Mouse (Mus musculus): ENCODE data around the gene Slc22a21.

The Slc22a21 gene

GRCm38 (mm10) chr11:53979788-53980621, at the start of gene Slc22a21:
Slc22a21 (minus strand) TSS chr11:53980332.
- H3K9me3 ChIP-seq (ENCODE audit: low read length), result no peaks in the 10 kb centered on the region
- H3K36me3 ChIP-seq (ENCODE audit: insufficient read depth, low read length), result no peaks in the 10 kb centered on the region
- H3K4me1 ChIP-seq (replicated peaks; ENCODE audit: low read depth, low read length), result peaks cover 16% of the 10 kb centered on the region
- H3K27me3 ChIP-seq (ENCODE audit: insufficient read depth, low read length), result peaks cover 35% of the 10 kb centered on the region
- TF ChIP-seq POU5F1 (IDR thresholded peaks at IDR 0.05; ENCODE audit: borderline replicate concordance, low read length), result no peak
- TF ChIP-seq NANOG (IDR thresholded peaks at IDR 0.05; ENCODE audit: borderline replicate concordance, low read length), result no peak
- no peak for TF ChIP-seq CTCF (conservative IDR thresholded peaks at IDR 0.05; ENCODE audit: low read length)
- peak within 1 kb of the TSS; percentile 90 for H3K4me3 ChIP-seq (replicated peaks; ENCODE audit: low read length)

DNA sequence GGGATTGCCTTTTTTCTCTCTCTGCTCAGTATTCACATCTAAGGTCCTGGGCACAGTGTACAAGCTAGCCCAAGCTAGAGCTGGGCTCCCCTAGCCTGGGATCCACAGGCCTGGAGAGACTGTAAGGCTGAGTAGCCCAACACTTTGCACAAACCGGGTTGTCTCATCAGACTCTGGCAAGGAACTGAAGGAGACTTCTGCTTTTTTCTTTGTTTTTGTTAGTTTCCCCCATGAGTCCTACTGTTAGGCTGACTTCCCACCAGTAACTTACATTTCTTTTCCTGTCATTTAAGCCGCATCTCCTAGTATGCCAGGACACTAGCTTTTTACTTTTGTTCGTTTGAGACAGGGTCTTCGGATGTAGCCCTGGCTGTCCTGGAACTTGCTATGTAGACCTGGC, 48.9 kb upstream of the Slc22a21 start:
- TF ChIP-seq POU5F1 (IDR thresholded peaks at IDR 0.05; ENCODE audit: borderline replicate concordance, low read length), result no peak
- peaks cover 17% of the 10 kb centered on the region for H3K4me1 ChIP-seq (replicated peaks; ENCODE audit: low read depth, low read length)
- peak overlapping the region; percentile 76; the same call in 1 of the 2 replicates for H3K4me3 ChIP-seq (replicated peaks; ENCODE audit: low read length)
- no peaks in the 10 kb centered on the region for H3K36me3 ChIP-seq (ENCODE audit: insufficient read depth, low read length)
- H3K9me3 ChIP-seq (ENCODE audit: low read length), result no peaks in the 10 kb centered on the region; the same call in 1 of the 2 replicates
- peaks cover 59% of the 10 kb centered on the region for H3K27me3 ChIP-seq (ENCODE audit: insufficient read depth, low read length)

DNA sequence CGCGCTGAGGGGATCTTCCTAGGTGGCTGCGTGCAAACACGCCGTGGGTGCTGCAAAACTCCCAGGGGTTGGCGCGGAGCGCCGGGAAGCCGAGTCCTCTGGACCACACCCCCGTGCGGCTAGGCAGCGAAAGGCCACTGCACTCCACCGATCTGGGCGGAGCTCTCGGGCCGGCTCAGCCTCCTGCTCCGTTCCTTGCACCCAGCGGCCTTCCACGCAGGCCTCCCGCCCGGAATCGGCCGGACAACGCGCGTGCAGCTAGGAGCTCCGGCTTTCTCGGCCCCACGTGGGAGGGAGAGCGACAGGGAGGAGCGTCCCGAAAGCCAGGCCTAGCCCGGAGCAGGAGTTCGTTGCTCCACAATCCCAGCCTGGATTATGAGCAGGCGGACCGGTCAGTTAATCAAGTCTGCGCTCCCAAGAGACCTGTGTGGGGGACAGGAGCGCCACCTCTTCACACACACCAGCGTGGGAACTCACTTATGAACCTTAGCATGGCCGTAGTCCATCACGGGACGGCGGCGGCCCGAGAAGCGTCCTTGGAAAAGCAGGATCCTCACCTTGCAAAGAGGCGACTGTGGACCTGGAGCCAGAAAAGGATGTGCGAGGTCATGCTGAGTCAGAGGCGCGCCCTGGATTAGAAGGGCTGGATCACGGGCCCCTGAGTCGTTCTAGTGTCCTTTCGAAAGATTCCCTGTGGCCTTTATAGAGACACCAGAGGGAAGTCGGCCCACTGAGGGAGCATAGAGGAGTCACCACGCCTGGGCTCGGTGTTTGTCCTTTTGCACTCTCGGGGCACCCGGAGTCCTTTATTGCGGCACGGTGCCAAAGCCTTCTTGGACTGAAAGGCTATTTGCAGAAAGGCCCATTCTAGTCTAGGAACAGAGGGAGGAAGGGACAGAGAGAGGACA, 48.2 kb upstream of the Slc22a21 start, which contains the start of gene Slc22a4:
Gene Slc22a4, minus strand, starts transcription at position 47 of the 908 bp plus-strand sequence.
- H3K4me1 ChIP-seq (replicated peaks; ENCODE audit: low read depth, low read length), result peaks cover 17% of the 10 kb centered on the region
- H3K27me3 ChIP-seq (ENCODE audit: insufficient read depth, low read length), result peaks cover 59% of the 10 kb centered on the region
- no peaks in the 10 kb centered on the region for H3K36me3 ChIP-seq (ENCODE audit: insufficient read depth, low read length)
- H3K4me3 ChIP-seq (replicated peaks; ENCODE audit: low read length), result peak within 1 kb of the TSS; percentile 76
- TF ChIP-seq CTCF (conservative IDR thresholded peaks at IDR 0.05; ENCODE audit: low read length) (no peak), POU5F1 (IDR thresholded peaks at IDR 0.05; ENCODE audit: borderline replicate concordance, low read length) (no peak)
- H3K9me3 ChIP-seq (ENCODE audit: low read length), result no peaks in the 10 kb centered on the region; the same call in 1 of the 2 replicates

- peaks cover 66% of the 10 kb centered on the region for H3K27me3 ChIP-seq (ENCODE audit: insufficient read depth, low read length)
- TF ChIP-seq POU5F1 (IDR thresholded peaks at IDR 0.05; ENCODE audit: borderline replicate concordance, low read length), result no peak
- no peak for TF ChIP-seq NANOG (IDR thresholded peaks at IDR 0.05; ENCODE audit: borderline replicate concordance, low read length)
- TF ChIP-seq CTCF (conservative IDR thresholded peaks at IDR 0.05; ENCODE audit: low read length), result no peak
- peak overlapping the region; percentile 76 for H3K4me3 ChIP-seq (replicated peaks; ENCODE audit: low read length)
- H3K4me1 ChIP-seq (replicated peaks; ENCODE audit: low read depth, low read length), result peaks cover 17% of the 10 kb centered on the region
- no peaks in the 10 kb centered on the region for H3K36me3 ChIP-seq (ENCODE audit: insufficient read depth, low read length)
- no peaks in the 10 kb centered on the region; the same call in 1 of the 2 replicates for H3K9me3 ChIP-seq (ENCODE audit: low read length)
These were observed 47.3 kb upstream of the Slc22a21 start for GRCm38 (mm10) chr11:54027131-54028043.

DNA sequence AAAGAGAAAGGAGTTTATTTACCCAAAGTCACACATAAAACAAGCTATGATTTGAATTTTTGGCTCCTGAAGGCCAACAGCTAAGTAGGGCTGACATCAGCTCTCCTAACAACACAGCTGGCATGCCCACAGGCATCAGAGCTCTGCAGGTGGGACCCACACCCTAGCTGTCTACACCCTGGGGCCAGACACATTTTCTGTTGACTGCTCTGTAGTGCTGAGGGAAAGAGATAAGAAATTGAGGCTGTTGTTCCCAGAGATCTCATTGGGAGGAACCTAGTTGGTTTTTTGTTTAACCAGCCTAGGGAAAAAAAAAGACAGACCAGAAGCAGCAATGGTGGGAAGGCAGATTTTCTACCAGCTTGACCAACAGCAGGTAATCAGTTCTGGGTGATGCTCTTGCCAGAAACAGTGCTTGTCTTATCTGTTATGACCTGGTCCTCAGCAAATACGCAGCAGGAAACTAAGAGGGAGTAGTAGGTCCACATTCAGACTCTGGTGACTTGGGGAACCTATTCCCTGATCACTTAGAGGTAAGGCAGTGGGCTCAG, 46.4 kb upstream of the Slc22a21 start:
- Histone ChIP-seq H3K4me1 (replicated peaks; ENCODE audit: low read depth, low read length) (peaks cover 17% of the 10 kb centered on the region), H3K9me3 (ENCODE audit: low read length) (no peaks in the 10 kb centered on the region; the same call in 1 of the 2 replicates), H3K4me3 (replicated peaks; ENCODE audit: low read length) (no peak overlapping the region), H3K27me3 (ENCODE audit: insufficient read depth, low read length) (peaks cover 66% of the 10 kb centered on the region), H3K36me3 (ENCODE audit: insufficient read depth, low read length) (no peaks in the 10 kb centered on the region)
- TF ChIP-seq NANOG (IDR thresholded peaks at IDR 0.05; ENCODE audit: borderline replicate concordance, low read length) (no peak), CTCF (conservative IDR thresholded peaks at IDR 0.05; ENCODE audit: low read length) (no peak), POU5F1 (IDR thresholded peaks at IDR 0.05; ENCODE audit: borderline replicate concordance, low read length) (no peak)

- H3K36me3 ChIP-seq (ENCODE audit: insufficient read depth, low read length), result no peaks in the 10 kb centered on the region
- peaks cover 31% of the 10 kb centered on the region for H3K27me3 ChIP-seq (ENCODE audit: insufficient read depth, low read length)
- H3K4me3 ChIP-seq (replicated peaks; ENCODE audit: low read length), result no peak overlapping the region
- TF ChIP-seq NANOG (IDR thresholded peaks at IDR 0.05; ENCODE audit: borderline replicate concordance, low read length) (no peak), POU5F1 (IDR thresholded peaks at IDR 0.05; ENCODE audit: borderline replicate concordance, low read length) (no peak), CTCF (conservative IDR thresholded peaks at IDR 0.05; ENCODE audit: low read length) (no peak)
- no peaks in the 10 kb centered on the region; the same call in 1 of the 2 replicates for H3K9me3 ChIP-seq (ENCODE audit: low read length)
- H3K4me1 ChIP-seq (replicated peaks; ENCODE audit: low read depth, low read length), result no peaks in the 10 kb centered on the region
These were observed 41.4 kb upstream of the Slc22a21 start for GRCm38 (mm10) chr11:54021396-54022093.
